Comparison of ENCODE assay signal across 8 mouse cellular contexts in genomic region chrX:94724972-94725569, GRCm38 (mm10). TPM values are rescaled to one million over a fixed set of nuclear protein-coding genes. Genes with fewer than 3 reads are reported as not detected.
DNase-seq lines count a peak whose midpoint lies in the region; ATAC-seq and TF ChIP-seq lines count a peak whose summit lies in the region.
"Not testable (repeated sequence)": the region's sequence is repeated elsewhere in the genome, so short reads cannot be mapped to it uniquely, and the experiment has no call there.

No protein-coding gene starts in this region.

- not testable (repeated sequence) for H3K36me3 ChIP-seq in forebrain, embryonic 10.5 days (replicated peaks); heart, embryonic 11.5 days (ENCODE audit: control insufficient read depth, insufficient read depth, low read length); hindbrain, postnatal 0 days (ENCODE audit: insufficient read depth, low read length); limb, embryonic 11.5 days (ENCODE audit: control insufficient read depth, insufficient read depth, low read length); lung, postnatal 0 days (ENCODE audit: insufficient read depth, low read length); neural tube, embryonic 12.5 days

- WGBS in forebrain, embryonic 10.5 days, result 48% methylated on average over 37 of the region's 102 CpGs
- 17% methylated on average over 23 of the region's 102 CpGs for WGBS in heart, embryonic 11.5 days (ENCODE audit: insufficient replicate concordance)
- WGBS in hindbrain, postnatal 0 days, result 37% methylated on average over 18 of the region's 102 CpGs
- WGBS in limb, embryonic 11.5 days, result no CpG with 5 or more reads among the region's 102 CpGs
- 7% methylated on average over 6 of the region's 102 CpGs for WGBS in lung, postnatal 0 days
- WGBS in neural tube, embryonic 12.5 days, result 0% methylated on average over 1 of the region's 102 CpGs

- H3K9me3 ChIP-seq in forebrain, embryonic 10.5 days; heart, embryonic 11.5 days (replicated peaks; ENCODE audit: control insufficient read depth, low read length); hindbrain, postnatal 0 days (ENCODE audit: low read length); limb, embryonic 11.5 days (ENCODE audit: control insufficient read depth, low read length); lung, postnatal 0 days (ENCODE audit: low read length); neural tube, embryonic 12.5 days: not testable (repeated sequence)

- TF ChIP-seq EP300 in lung, postnatal 0 days (IDR thresholded peaks at IDR 0.05), result not testable (repeated sequence)

- H3K27ac ChIP-seq in forebrain, embryonic 10.5 days; heart, embryonic 11.5 days (ENCODE audit: low read depth, low read length); hindbrain, postnatal 0 days; limb, embryonic 11.5 days (replicated peaks; ENCODE audit: low read depth, low read length); lung, postnatal 0 days (ENCODE audit: low read length); neural tube, embryonic 12.5 days: not testable (repeated sequence)

- H3K9ac ChIP-seq in heart, embryonic 11.5 days (ENCODE audit: low read depth, low read length); hindbrain, postnatal 0 days (replicated peaks; ENCODE audit: low read length); limb, embryonic 11.5 days (ENCODE audit: low read length); lung, postnatal 0 days (replicated peaks; ENCODE audit: low read depth); neural tube, embryonic 12.5 days: not testable (repeated sequence)

- H3K4me1 ChIP-seq in forebrain, embryonic 10.5 days; heart, embryonic 11.5 days (ENCODE audit: control insufficient read depth, insufficient read depth, low read length); hindbrain, postnatal 0 days (ENCODE audit: insufficient read depth, low read length); limb, embryonic 11.5 days (ENCODE audit: control insufficient read depth, insufficient read depth, low read length); lung, postnatal 0 days (ENCODE audit: insufficient read depth, low read depth, low read length); neural tube, embryonic 12.5 days: not testable (repeated sequence)

- H3K4me3 ChIP-seq in forebrain, embryonic 10.5 days, result peak overlapping the region; percentile 32; the same call in 1 of the 2 replicates
- not testable (repeated sequence) for H3K4me3 ChIP-seq in heart, embryonic 11.5 days (ENCODE audit: low read depth, low read length); limb, embryonic 11.5 days (ENCODE audit: low read depth, low read length); lung, postnatal 0 days (ENCODE audit: low read depth, low read length)
- H3K4me3 ChIP-seq in hindbrain, postnatal 0 days (ENCODE audit: low read length), result peak overlapping the region; percentile 18; the same call in 1 of the 2 replicates
- H3K4me3 ChIP-seq in neural tube, embryonic 12.5 days, result 0 out of 2 replicates have a peak overlapping the region, but pooled peaks have one; percentile 27

- DNase-seq in forebrain, embryonic 10.5 days (ENCODE audit: extremely low spot score, low spot score); hindbrain, postnatal 0 days (ENCODE audit: low spot score); limb, embryonic 11.5 days (ENCODE audit: low spot score); lung, postnatal 0 days (ENCODE audit: low spot score): not testable (repeated sequence)
- DNase-seq in thymus, postnatal 36 days, result peak; percentile 8 to 16

- not testable (repeated sequence) for H3K4me2 ChIP-seq in heart, embryonic 11.5 days; hindbrain, postnatal 0 days (ENCODE audit: low read depth, low read length); limb, embryonic 11.5 days (ENCODE audit: low read depth, severe bottlenecking); lung, postnatal 0 days (replicated peaks; ENCODE audit: low read depth, low read length); neural tube, embryonic 12.5 days (replicated peaks)

- not testable (repeated sequence) for TF ChIP-seq CTCF in hindbrain, postnatal 0 days (IDR thresholded peaks at IDR 0.05; ENCODE audit: low read depth); lung, postnatal 0 days (IDR thresholded peaks at IDR 0.05)

- H3K27me3 ChIP-seq in forebrain, embryonic 10.5 days (ENCODE audit: poor library complexity, severe bottlenecking); heart, embryonic 11.5 days (ENCODE audit: control insufficient read depth, insufficient read depth, low read length); hindbrain, postnatal 0 days (ENCODE audit: insufficient read depth, low read length); limb, embryonic 11.5 days (ENCODE audit: control insufficient read depth, insufficient read depth, low read length); lung, postnatal 0 days (replicated peaks; ENCODE audit: insufficient read depth, low read length); neural tube, embryonic 12.5 days (replicated peaks): not testable (repeated sequence)

- ATAC-seq in cerebellum, adult (ENCODE audit: insufficient number of reproducible peaks, low FRiP score, low TSS enrichment), result 0 out of 2 replicates have a peak, but pooled peaks have one; percentile 38
- ATAC-seq in heart, embryonic 11.5 days (replicated peaks; ENCODE audit: insufficient number of reproducible peaks, low FRiP score, low TSS enrichment), result peak; percentile 71
- peak; percentile 77 for ATAC-seq in hindbrain, postnatal 0 days
- peak; percentile 61; the same call in 1 of the 2 replicates for ATAC-seq in limb, embryonic 11.5 days (ENCODE audit: insufficient number of reproducible peaks, low FRiP score, low TSS enrichment, low read depth)
- peak; percentile 72 for ATAC-seq in lung, postnatal 0 days
- ATAC-seq in neural tube, embryonic 12.5 days (ENCODE audit: low FRiP score, low read depth), result peak; percentile 81

RNA-seq across cellular contexts. Expression of gene Zxdb, which starts 0.7 kb away (rescaled TPM):
- polyA plus RNA-seq in forebrain, embryonic 10.5 days (2016; fragmentation: Nextera tagmentation; extraction: Ambion mirVana), result 1.1 and 1.3 TPM in 2 replicates
- polyA plus RNA-seq in heart, embryonic 11.5 days (2014; fragmentation: Nextera tagmentation; extraction: Ambion mirVana), result 0.96 and 1.1 TPM in 2 replicates
- total RNA-seq in hindbrain, postnatal 0 days (2014; rRNA removed), result 24.2 and 24.7 TPM in 2 replicates
- polyA plus RNA-seq in hindbrain, postnatal 0 days (2015; fragmentation: Nextera tagmentation; extraction: Ambion mirVana), result 1.6 and 1.8 TPM in 2 replicates
- 1.6 and 2.0 TPM in 2 replicates for polyA plus RNA-seq in limb, embryonic 11.5 days (2014; fragmentation: Nextera tagmentation; extraction: Ambion mirVana)
- polyA plus RNA-seq in lung, postnatal 0 days (2015; fragmentation: Nextera tagmentation; extraction: Ambion mirVana), result 1.8 and 1.9 TPM in 2 replicates
- polyA plus RNA-seq in neural tube, embryonic 12.5 days (2016; fragmentation: Nextera tagmentation; extraction: Ambion mirVana), result 1.9 and 2.1 TPM in 2 replicates
